Mouse (Mus musculus): ENCODE measurements at regions not wholly inside any gene's neighbourhood (a gene's known extent, or its start where the extent isn't known, plus 50 kb on each side); places are given as distances from the start of the nearest gene placed in this dataset.

GRCm38 (mm10) chr11:9997532-9998138 is 805.9 kb downstream of the Abca13 start:
- TF ChIP-seq CTCF (IDR thresholded peaks at IDR 0.05; ENCODE audit: borderline replicate concordance, extremely low read depth, insufficient read depth, insufficient read length) (no peak), POLR2A (IDR thresholded peaks at IDR 0.05; ENCODE audit: borderline replicate concordance, extremely low read depth, insufficient read depth, insufficient read length, poor library complexity, severe bottlenecking) (no peak)

Measured in brain, embryonic 14.5 days (tissue).